Mouse (Mus musculus): ENCODE measurements around the gene Pcgf1.

Pcgf1 gene

GRCm38 (mm10) chr6:83127419-83127818 is 49.8 kb downstream of the Pcgf1 start:
- DNase-seq: no peak

Data from heart, adult 11 months (tissue).